Mouse (Mus musculus) ES-E14 (cell line): ENCODE measurements around the gene Dock9. TPM values are rescaled to one million over a fixed set of nuclear protein-coding genes. Genes with fewer than 3 reads are reported as not detected.

Experiments
- DNase-seq: peaks from one replicate; pipeline ENCODE4 v3.0.0-alpha.2; 2013; ENCODE audit warnings: low read depth, low spot score
- H3K27ac ChIP-seq: 2 replicates; pipeline ENCODE4 v1.5.1; 2012; ENCODE audit warnings: low read depth, mild to moderate bottlenecking, low read length, moderate library complexity, mixed read lengths; ENCODE audit not compliant: poor library complexity, insufficient read depth, severe bottlenecking
- H3K36me3 ChIP-seq: 2 replicates; pipeline ENCODE4 v1.6.1; 2012; ENCODE audit warnings: mild to moderate bottlenecking, low read length, moderate library complexity, mixed read lengths; ENCODE audit not compliant: control insufficient read depth, poor library complexity, insufficient read depth, severe bottlenecking
- H3K4me1 ChIP-seq, 2 experiments: fragments of 150-350 bp in 1 of 2; sonication (generic) in 1 of 2; 2 replicates each; pipeline ENCODE4 v1.6.1; 2012; ENCODE audit warnings: low read length in 2 of 2, mild to moderate bottlenecking in 1 of 2, mixed read lengths in 1 of 2; ENCODE audit not compliant: control insufficient read depth in 2 of 2, insufficient read depth in 2 of 2, poor library complexity in 1 of 2
- H3K4me3 ChIP-seq, 2 experiments: fragments of 150-350 bp in 1 of 2; sonication (generic) in 1 of 2; 2 replicates each; pipeline ENCODE4 v1.5.1; 2012; ENCODE audit warnings: low read length in 2 of 2, low read depth in 1 of 2, mild to moderate bottlenecking in 1 of 2, mixed read lengths in 1 of 2; ENCODE audit not compliant: insufficient read depth in 1 of 2, poor library complexity in 1 of 2, severe bottlenecking in 1 of 2
- H3K9ac ChIP-seq: 2 replicates; pipeline ENCODE4 v1.6.1; 2012; ENCODE audit warnings: low read depth, mild to moderate bottlenecking, low read length, mixed read lengths; ENCODE audit not compliant: poor library complexity, insufficient read depth, severe bottlenecking
- H3K9me3 ChIP-seq: fragments of 150-350 bp; sonication (generic); 2 replicates; pipeline ENCODE4 v1.6.1; 2012; ENCODE audit warnings: low read depth, mild to moderate bottlenecking, low read length; ENCODE audit not compliant: control insufficient read depth, insufficient read depth
- CHD2 ChIP-seq: IDR thresholded peaks from 2 replicates; pipeline ENCODE4 v1.6.1; 2014; ENCODE audit warnings: mild to moderate bottlenecking, low read depth, low read length, inconsistent platforms
- HCFC1 ChIP-seq: IDR thresholded peaks from 2 replicates; pipeline ENCODE4 v1.6.1; 2012; ENCODE audit warnings: low read length, inconsistent platforms, borderline replicate concordance; ENCODE audit not compliant: insufficient read depth
- MAFK ChIP-seq: IDR thresholded peaks from 2 replicates; pipeline ENCODE4 v1.6.1; 2014; ENCODE audit warnings: mild to moderate bottlenecking, low read depth, low read length, inconsistent platforms; ENCODE audit not compliant: insufficient read depth
- ZC3H11A ChIP-seq: IDR thresholded peaks from 2 replicates; pipeline ENCODE4 v1.6.1; 2012; ENCODE audit warnings: low read depth, mild to moderate bottlenecking, inconsistent platforms, low read length, borderline replicate concordance
- ZNF384 ChIP-seq: IDR thresholded peaks from 2 replicates; pipeline ENCODE4 v1.6.1; 2012; ENCODE audit warnings: low read depth, low read length, inconsistent platforms
- in situ Hi-C, 2 experiments: fragments of 600-800 bp; cut with MboI; formaldehyde crosslinking; loops; one replicate each; pipeline ENCODE4 v1.15.1; 2025; ENCODE audit warnings: low sequenced_read_pairs in 2 of 2, inconsistent platforms in 1 of 2; ENCODE audit not compliant: unreplicated experiment in 2 of 2
- total RNA-seq: library from RNA; depleted of rRNA; stranded (reverse); fragments of 300-350 nt; gene quantifications from 2 replicates; pipeline ENCODE4 v1.2.3, GENCODE M21; 2012

Dock9 gene
- total RNA-seq, 1 experiment = 8.3 TPM

GRCm38 (mm10) chr14:121534501-121534900 lies 263.1 kb downstream of the Dock9 start:
- TF ChIP-seq ZNF384 = no peak
- no peak for TF ChIP-seq HCFC1
- TF ChIP-seq ZC3H11A = no peak
- no peak for TF ChIP-seq MAFK
- no peak for TF ChIP-seq CHD2
- H3K27ac ChIP-seq = no peak overlapping the region
- in situ Hi-C loops = no loop called here
- no peaks in the 10 kb centered on the region for H3K36me3 ChIP-seq
- H3K9me3 ChIP-seq = no peaks in the 10 kb centered on the region
- no peak for DNase-seq
- no peak overlapping the region for H3K9ac ChIP-seq
- H3K4me1 ChIP-seq = no peaks in the 10 kb centered on the region
- H3K4me3 ChIP-seq = no peak overlapping the region

GRCm38 (mm10) chr14:121530853-121531252 lies 266.8 kb downstream of the Dock9 start:
- H3K36me3 ChIP-seq = no peaks in the 10 kb centered on the region
- in situ Hi-C loops = no loop called here
- no peak overlapping the region for H3K9ac ChIP-seq
- H3K9me3 ChIP-seq = no peaks in the 10 kb centered on the region
- TF ChIP-seq ZC3H11A (no peak), ZNF384 (no peak), MAFK (no peak), HCFC1 (no peak), CHD2 (no peak)
- no peak for DNase-seq
- no peak overlapping the region for H3K27ac ChIP-seq
- no peaks in the 10 kb centered on the region for H3K4me1 ChIP-seq
- no peak overlapping the region for H3K4me3 ChIP-seq

GRCm38 (mm10) chr14:121527883-121528282 lies 269.8 kb downstream of the Dock9 start:
- in situ Hi-C loops = no loop called here
- H3K27ac ChIP-seq = no peak overlapping the region
- DNase-seq = no peak
- no peaks in the 10 kb centered on the region for H3K9me3 ChIP-seq
- no peak overlapping the region for H3K4me3 ChIP-seq
- H3K36me3 ChIP-seq = no peaks in the 10 kb centered on the region
- H3K9ac ChIP-seq = no peak overlapping the region
- H3K4me1 ChIP-seq = no peaks in the 10 kb centered on the region
- TF ChIP-seq HCFC1 = no peak
- TF ChIP-seq ZNF384 = no peak
- no peak for TF ChIP-seq CHD2
- no peak for TF ChIP-seq ZC3H11A
- no peak for TF ChIP-seq MAFK

GRCm38 (mm10) chr14:121527201-121527600 lies 270.4 kb downstream of the Dock9 start:
- in situ Hi-C loops = no loop called here
- TF ChIP-seq ZNF384 = no peak
- TF ChIP-seq CHD2 = no peak
- no peak for TF ChIP-seq HCFC1
- no peak for TF ChIP-seq MAFK
- no peak for TF ChIP-seq ZC3H11A

GRCm38 (mm10) chr14:121521709-121522108 lies 275.9 kb downstream of the Dock9 start:
- TF ChIP-seq ZNF384 (no peak), CHD2 (no peak), HCFC1 (no peak), ZC3H11A (no peak), MAFK (no peak)
- Histone ChIP-seq H3K27ac (no peak overlapping the region), H3K4me3 (no peak overlapping the region), H3K4me1 (no peaks in the 10 kb centered on the region), H3K9ac (no peak overlapping the region), H3K9me3 (peaks cover 2% of the 10 kb centered on the region; the same call in 1 of the 2 replicates), H3K36me3 (no peaks in the 10 kb centered on the region)
- in situ Hi-C loops = no loop called here
- DNase-seq = no peak

More at GRCm38 (mm10) chr14:121527201-121527600, 270.4 kb downstream of the Dock9 start:
- no peak for DNase-seq
- Histone ChIP-seq H3K4me1 (no peaks in the 10 kb centered on the region), H3K9ac (no peak overlapping the region), H3K36me3 (no peaks in the 10 kb centered on the region), H3K4me3 (no peak overlapping the region), H3K9me3 (no peaks in the 10 kb centered on the region), H3K27ac (no peak overlapping the region)
